Mouse (Mus musculus) MEL (cell line): Measurements from ENCODE around the gene Rbfox2. TPM values are rescaled to one million over a fixed set of nuclear protein-coding genes. Genes with fewer than 3 reads are reported as not detected.

ENCODE experiments used
- DNase-seq: peaks from one replicate; pipeline ENCODE4 v3.0.0; 2011; ENCODE audit warnings: low read depth, low spot score
- H3K27ac ChIP-seq: 2 replicates; pipeline ENCODE4 v1.5.1; 2012; ENCODE audit warnings: low read depth, mild to moderate bottlenecking, control low read depth, low read length, moderate library complexity; ENCODE audit not compliant: control insufficient read depth
- H3K27me3 ChIP-seq, 2 experiments: fragments of 150-350 bp in 1 of 2; sonication (generic) in 1 of 2; 2 replicates each; pipeline ENCODE4 v1.6.1; 2012; ENCODE audit warnings: low read length in 2 of 2, mild to moderate bottlenecking in 2 of 2, improper control_type of control experiment in 1 of 2, moderate library complexity in 1 of 2; ENCODE audit not compliant: insufficient read depth in 2 of 2, control insufficient read depth in 1 of 2
- H3K36me3 ChIP-seq, 2 experiments: 2 replicates each; pipeline ENCODE4 v1.6.1; 2012 to 2014; ENCODE audit warnings: low read length in 2 of 2, improper control_type of control experiment in 1 of 2, inconsistent platforms in 1 of 2, mild to moderate bottlenecking in 1 of 2; ENCODE audit not compliant: insufficient read depth in 2 of 2, control insufficient read depth in 1 of 2
- H3K4me1 ChIP-seq, 2 experiments: fragments of 150-350 bp in 1 of 2; sonication (generic) in 1 of 2; 2 replicates each; pipeline ENCODE4 v1.6.1; 2012; ENCODE audit warnings: low read length in 2 of 2, improper control_type of control experiment in 1 of 2, mild to moderate bottlenecking in 1 of 2; ENCODE audit not compliant: insufficient read depth in 2 of 2, control insufficient read depth in 1 of 2
- H3K4me3 ChIP-seq, 2 experiments: fragments of 150-350 bp in 1 of 2; sonication (generic) in 1 of 2; 2 replicates each; pipeline ENCODE4 v1.5.1; 2012; ENCODE audit warnings: low read depth in 2 of 2, low read length in 2 of 2, mild to moderate bottlenecking in 2 of 2, moderate library complexity in 2 of 2, control low read depth in 1 of 2, improper control_type of control experiment in 1 of 2; ENCODE audit not compliant: control insufficient read depth in 1 of 2, insufficient read depth in 1 of 2
- H3K79me2 ChIP-seq: 2 replicates; pipeline ENCODE4 v1.6.1; 2012; ENCODE audit warnings: mild to moderate bottlenecking, low read length, moderate library complexity; ENCODE audit not compliant: control insufficient read depth, poor library complexity, insufficient read depth
- H3K9ac ChIP-seq: 2 replicates; pipeline ENCODE4 v1.6.1; 2012; ENCODE audit warnings: low read depth, mild to moderate bottlenecking, control low read depth, low read length, moderate library complexity; ENCODE audit not compliant: control insufficient read depth, poor library complexity, severe bottlenecking
- H3K9me3 ChIP-seq: fragments of 150-350 bp; sonication (generic); replicated peaks from 2 replicates; pipeline ENCODE4 v1.6.1; 2012; ENCODE audit warnings: mild to moderate bottlenecking, low read length, improper control_type of control experiment, moderate library complexity; ENCODE audit not compliant: insufficient read depth
- BHLHE40 ChIP-seq: IDR thresholded peaks from 2 replicates; pipeline ENCODE4 v1.6.1; 2012; ENCODE audit warnings: low read depth, mild to moderate bottlenecking, inconsistent platforms, low read length, improper control_type of control experiment, borderline replicate concordance
- CTCF ChIP-seq, 3 experiments: IDR thresholded peaks in 2 of 3; conservative IDR thresholded peaks in 1 of 3; 2 replicates each; pipeline ENCODE4 v1.5.1; 2011 to 2012; ENCODE audit warnings: low read length in 3 of 3, low read depth in 2 of 3, mild to moderate bottlenecking in 2 of 3, improper control_type of control experiment in 1 of 3, inconsistent platforms in 1 of 3, mixed read lengths in 1 of 3, moderate library complexity in 1 of 3; ENCODE audit not compliant: control insufficient read depth in 1 of 3, insufficient read depth in 1 of 3, poor library complexity in 1 of 3, severe bottlenecking in 1 of 3
- E2F4 ChIP-seq: IDR thresholded peaks from 2 replicates; pipeline ENCODE4 v1.6.1; 2011; ENCODE audit warnings: low read depth, low read length, improper control_type of control experiment, borderline replicate concordance
- ELF1 ChIP-seq: IDR thresholded peaks from 2 replicates; pipeline ENCODE4 v1.6.1; 2014; ENCODE audit warnings: low read depth, mild to moderate bottlenecking, inconsistent platforms, low read length, improper control_type of control experiment, moderate library complexity
- EP300 ChIP-seq, 2 experiments: IDR thresholded peaks; 2 replicates each; pipeline ENCODE4 v1.6.1; 2011; ENCODE audit warnings: improper control_type of control experiment in 2 of 2, low read length in 2 of 2, low read depth in 1 of 2, mild to moderate bottlenecking in 1 of 2
- ETS1 ChIP-seq: IDR thresholded peaks from 2 replicates; pipeline ENCODE4 v1.6.1; 2012; ENCODE audit warnings: low read depth, mild to moderate bottlenecking, inconsistent platforms, low read length, improper control_type of control experiment, moderate library complexity
- GATA1 ChIP-seq: IDR thresholded peaks from 2 replicates; pipeline ENCODE4 v1.6.1; 2011; ENCODE audit warnings: low read depth, low read length, improper control_type of control experiment
- HCFC1 ChIP-seq: IDR thresholded peaks from 2 replicates; pipeline ENCODE4 v1.6.1; 2012; ENCODE audit warnings: low read depth, mild to moderate bottlenecking, inconsistent platforms, low read length, improper control_type of control experiment, moderate library complexity
- KAT2A ChIP-seq: conservative IDR thresholded peaks from 2 replicates; pipeline ENCODE4 v1.6.1; 2012; ENCODE audit warnings: low read depth, low read length, improper control_type of control experiment, inconsistent platforms
- MAFK ChIP-seq: IDR thresholded peaks from 2 replicates; pipeline ENCODE4 v1.6.1; 2011; ENCODE audit warnings: low read depth, mild to moderate bottlenecking, low read length, improper control_type of control experiment, borderline replicate concordance
- MAX ChIP-seq: IDR thresholded peaks from 2 replicates; pipeline ENCODE4 v1.6.1; 2011; ENCODE audit warnings: low read length, improper control_type of control experiment
- MAZ ChIP-seq: IDR thresholded peaks from 2 replicates; pipeline ENCODE4 v1.6.1; 2012; ENCODE audit warnings: low read depth, mild to moderate bottlenecking, inconsistent platforms, low read length, improper control_type of control experiment
- MEF2A ChIP-seq: IDR thresholded peaks from 2 replicates; pipeline ENCODE4 v1.6.1; 2014; ENCODE audit warnings: low read depth, mild to moderate bottlenecking, inconsistent platforms, low read length, improper control_type of control experiment; ENCODE audit not compliant: poor library complexity, insufficient replicate concordance, severe bottlenecking; ENCODE audit errors: extremely low read depth
- MXI1 ChIP-seq: IDR thresholded peaks from 2 replicates; pipeline ENCODE4 v1.6.1; 2011; ENCODE audit warnings: mild to moderate bottlenecking, low read depth, low read length, improper control_type of control experiment
- MYC ChIP-seq: IDR thresholded peaks from 2 replicates; pipeline ENCODE4 v1.6.1; 2011; ENCODE audit warnings: low read depth, mild to moderate bottlenecking, low read length, improper control_type of control experiment, moderate library complexity
- NELFE ChIP-seq: IDR thresholded peaks from 2 replicates; pipeline ENCODE4 v1.6.1; 2011; ENCODE audit warnings: low read depth, low read length, improper control_type of control experiment
- NRF1 ChIP-seq: IDR thresholded peaks from 2 replicates; pipeline ENCODE4 v1.6.1; 2014; ENCODE audit warnings: low read depth, mild to moderate bottlenecking, inconsistent platforms, low read length, improper control_type of control experiment, moderate library complexity; ENCODE audit not compliant: poor library complexity, insufficient read depth, severe bottlenecking
- POLR2A ChIP-seq, 2 experiments: IDR thresholded peaks; 2 replicates each; pipeline ENCODE4 v1.6.1; 2011 to 2012; ENCODE audit warnings: low read length in 2 of 2, mild to moderate bottlenecking in 2 of 2, control low read depth in 1 of 2, improper control_type of control experiment in 1 of 2, low read depth in 1 of 2, moderate library complexity in 1 of 2; ENCODE audit not compliant: control insufficient read depth in 1 of 2, insufficient read depth in 1 of 2, poor library complexity in 1 of 2
- POLR2AphosphoS2 ChIP-seq: IDR thresholded peaks from 2 replicates; pipeline ENCODE4 v1.6.1; 2011; ENCODE audit warnings: low read length, improper control_type of control experiment
- RAD21 ChIP-seq: IDR thresholded peaks from 2 replicates; pipeline ENCODE4 v1.6.1; 2011; ENCODE audit warnings: mild to moderate bottlenecking, low read depth, low read length, improper control_type of control experiment
- SIN3A ChIP-seq: IDR thresholded peaks from 2 replicates; pipeline ENCODE4 v1.6.1; 2012; ENCODE audit warnings: low read length, improper control_type of control experiment, inconsistent platforms
- TAL1 ChIP-seq: IDR thresholded peaks from 2 replicates; pipeline ENCODE4 v1.6.1; 2012; ENCODE audit warnings: mild to moderate bottlenecking, inconsistent platforms, low read length, moderate library complexity, mixed read lengths
- TBP ChIP-seq: IDR thresholded peaks from 2 replicates; pipeline ENCODE4 v1.8.0; 2011; ENCODE audit warnings: low read depth, low read length, improper control_type of control experiment
- TCF12 ChIP-seq: IDR thresholded peaks from 2 replicates; pipeline ENCODE4 v1.6.1; 2014; ENCODE audit warnings: low read depth, mild to moderate bottlenecking, inconsistent platforms, low read length, improper control_type of control experiment, moderate library complexity
- UBTF ChIP-seq: IDR thresholded peaks from 2 replicates; pipeline ENCODE4 v1.6.1; 2012; ENCODE audit warnings: low read depth, mild to moderate bottlenecking, inconsistent platforms, low read length, improper control_type of control experiment, moderate library complexity, borderline replicate concordance; ENCODE audit not compliant: insufficient read depth
- ZC3H11A ChIP-seq: IDR thresholded peaks from 2 replicates; pipeline ENCODE4 v1.6.1; 2012; ENCODE audit warnings: low read depth, mild to moderate bottlenecking, inconsistent platforms, low read length, improper control_type of control experiment
- ZKSCAN1 ChIP-seq: IDR thresholded peaks from 2 replicates; pipeline ENCODE4 v1.6.1; 2012; ENCODE audit warnings: low read depth, mild to moderate bottlenecking, inconsistent platforms, low read length, improper control_type of control experiment, moderate library complexity
- ZMIZ1 ChIP-seq: IDR thresholded peaks from 2 replicates; pipeline ENCODE4 v1.6.1; 2012; ENCODE audit warnings: low read depth, mild to moderate bottlenecking, inconsistent platforms, low read length, improper control_type of control experiment, moderate library complexity
- ZNF384 ChIP-seq: IDR thresholded peaks from 2 replicates; pipeline ENCODE4 v1.6.1; 2012; ENCODE audit warnings: low read depth, mild to moderate bottlenecking, inconsistent platforms, low read length, improper control_type of control experiment
- polyA plus RNA-seq, 2 experiments: library from polyadenylated mRNA; stranded (reverse) in 1 of 2; unstranded in 1 of 2; fragments of >175 nt in 1 of 2; fragments of >200 nt in 1 of 2; gene quantifications; 2 replicates each; pipeline versions ENCODE4 v1.2.1 to v1.2.4; 2012; ENCODE audit warnings: low replicate concordance in 2 of 2, low read depth in 1 of 2; ENCODE audit not compliant: insufficient read length in 2 of 2, insufficient read depth in 1 of 2, missing spikeins in 1 of 2
- total RNA-seq: library from RNA; depleted of rRNA; stranded (reverse); fragments of 300-350 nt; gene quantifications from 2 replicates; pipeline ENCODE4 v1.2.3, GENCODE M21; 2012

Rbfox2 gene
- total and polyA plus RNA-seq, 3 experiments, result 3.4 to 6.0 TPM; not detected in 1

- Histone ChIP-seq H3K4me1 (no peaks in the 10 kb centered on the region), H3K27me3 (no peaks in the 10 kb centered on the region), H3K4me3 (no peak overlapping the region), H3K79me2 (no peaks in the 10 kb centered on the region), H3K9me3 (no peaks in the 10 kb centered on the region), H3K36me3 (no peaks in the 10 kb centered on the region), H3K9ac (no peak overlapping the region), H3K27ac (no peak overlapping the region)
- no peak for DNase-seq
- no peak for TF ChIP-seq ZC3H11A
- TF ChIP-seq NRF1, result no peak
- TF ChIP-seq KAT2A, result no peak
- no peak for TF ChIP-seq E2F4
- TF ChIP-seq MXI1, result no peak
- no peak for TF ChIP-seq ETS1
- TF ChIP-seq MYC, result no peak
- TF ChIP-seq MAFK, result no peak
- no peak for TF ChIP-seq TAL1
- no peak for TF ChIP-seq ZNF384
- TF ChIP-seq UBTF, result no peak
- no peak for TF ChIP-seq ZMIZ1
- no peak for TF ChIP-seq SIN3A
- no peak for TF ChIP-seq EP300 (IDR thresholded peaks at IDR 0.05; ENCODE audit: low read depth in 1 of 2, low read length in 2 of 2)
- TF ChIP-seq HCFC1, result no peak
- TF ChIP-seq CTCF (IDR thresholded peaks at IDR 0.05 in 2 of 3, conservative IDR thresholded peaks at IDR 0.05 in 1 of 3; ENCODE audit: control insufficient read depth in 1 of 3, insufficient read depth in 1 of 3, low read depth in 2 of 3, low read length in 3 of 3, poor library complexity in 1 of 3, severe bottlenecking in 1 of 3), result no peak
- TF ChIP-seq POLR2A (IDR thresholded peaks at IDR 0.05; ENCODE audit: control insufficient read depth in 1 of 2, insufficient read depth in 1 of 2, low read depth in 1 of 2, low read length in 2 of 2, poor library complexity in 1 of 2), result no peak
- no peak for TF ChIP-seq TBP
- TF ChIP-seq ELF1, result no peak
These were observed 42.5 kb downstream of the Rbfox2 start for GRCm38 (mm10) chr15:77264314-77264713.

DNA sequence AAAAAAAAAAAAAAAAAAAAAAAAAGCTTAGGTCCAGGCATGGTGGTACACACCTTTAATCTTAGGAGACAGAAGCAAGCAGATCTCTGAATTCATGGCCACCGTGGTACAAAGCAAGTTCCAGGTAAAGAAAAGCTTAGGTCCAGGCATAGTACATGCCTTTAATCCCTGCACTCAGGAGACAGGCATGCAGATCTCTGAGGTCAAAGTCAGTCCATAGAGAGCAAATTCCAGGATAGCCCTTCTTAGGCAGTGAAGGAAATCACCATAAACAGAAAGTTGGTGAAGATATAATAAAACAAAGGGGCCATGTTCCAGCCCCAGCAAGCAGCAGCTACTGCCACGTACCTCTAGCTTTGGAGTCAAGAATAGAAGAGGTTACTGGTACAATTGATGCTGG, 44.0 kb downstream of the Rbfox2 start:
- H3K4me1 ChIP-seq, result no peaks in the 10 kb centered on the region
- H3K9ac ChIP-seq, result no peak overlapping the region
- no peaks in the 10 kb centered on the region for H3K27me3 ChIP-seq
- H3K27ac ChIP-seq, result no peak overlapping the region
- H3K9me3 ChIP-seq, result no peaks in the 10 kb centered on the region
- DNase-seq, result no peak
- H3K4me3 ChIP-seq, result no peak overlapping the region
- H3K36me3 ChIP-seq, result no peaks in the 10 kb centered on the region
- TF ChIP-seq GATA1 (no peak), RAD21 (no peak), MAZ (no peak), HCFC1 (no peak), MAFK (no peak), ZMIZ1 (no peak), POLR2AphosphoS2 (no peak), MAX (no peak), MYC (no peak), NELFE (no peak), ZKSCAN1 (no peak), TCF12 (no peak), ETS1 (no peak), CTCF (IDR thresholded peaks at IDR 0.05 in 2 of 3, conservative IDR thresholded peaks at IDR 0.05 in 1 of 3; ENCODE audit: control insufficient read depth in 1 of 3, insufficient read depth in 1 of 3, low read depth in 2 of 3, low read length in 3 of 3, poor library complexity in 1 of 3, severe bottlenecking in 1 of 3) (no peak), SIN3A (no peak), BHLHE40 (no peak), MEF2A (no peak), UBTF (no peak), ZNF384 (no peak), NRF1 (no peak)
- H3K79me2 ChIP-seq, result no peaks in the 10 kb centered on the region
